Mouse (Mus musculus): Measurements from ENCODE around the gene Ttc28. TPM values are rescaled to one million over a fixed set of nuclear protein-coding genes. Genes with fewer than 3 reads are reported as not detected.

Ttc28 gene
- polyA plus RNA-seq, 1 experiment, result 5.5 TPM

GRCm38 (mm10) chr5:111214890-111215289 lies 335.3 kb downstream of the Ttc28 start:
- TF ChIP-seq CTCF (IDR thresholded peaks at IDR 0.05; ENCODE audit: borderline replicate concordance, insufficient read depth, low read depth, low read length), result no peak

GRCm38 (mm10) chr5:111215722-111216121 lies 336.1 kb downstream of the Ttc28 start:
- TF ChIP-seq CTCF (IDR thresholded peaks at IDR 0.05; ENCODE audit: borderline replicate concordance, insufficient read depth, low read depth, low read length) (no peak), POLR2A (IDR thresholded peaks at IDR 0.05; ENCODE audit: borderline replicate concordance, insufficient read depth, low read length) (no peak)
- Histone ChIP-seq H3K27ac (ENCODE audit: insufficient read depth, low read length) (no peak overlapping the region), H3K4me3 (replicated peaks; ENCODE audit: insufficient read depth, low read depth, low read length) (no peak overlapping the region), H3K27me3 (ENCODE audit: control insufficient read depth, insufficient read depth, low read length) (no peaks in the 10 kb centered on the region), H3K4me1 (ENCODE audit: control insufficient read depth, insufficient read depth, low read length) (peaks cover 9% of the 10 kb centered on the region; the same call in 1 of the 2 replicates)
- DNase-seq, result no peak
- WGBS, result 84% methylated on average over 11 of the region's 11 CpGs

More at GRCm38 (mm10) chr5:111214890-111215289, 335.3 kb downstream of the Ttc28 start:
- Histone ChIP-seq H3K4me1 (ENCODE audit: control insufficient read depth, insufficient read depth, low read length) (peaks cover 4% of the 10 kb centered on the region; the same call in 1 of the 2 replicates), H3K27me3 (ENCODE audit: control insufficient read depth, insufficient read depth, low read length) (no peaks in the 10 kb centered on the region), H3K27ac (ENCODE audit: insufficient read depth, low read length) (no peak overlapping the region), H3K4me3 (replicated peaks; ENCODE audit: insufficient read depth, low read depth, low read length) (no peak overlapping the region)
- WGBS, result 87% methylated on average over 13 of the region's 13 CpGs
- no peak for DNase-seq

- peaks cover 12% of the 10 kb centered on the region; the same call in 1 of the 2 replicates for H3K4me1 ChIP-seq (ENCODE audit: control insufficient read depth, insufficient read depth, low read length)
These were observed 336.6 kb downstream of the Ttc28 start for GRCm38 (mm10) chr5:111216166-111216565.

GRCm38 (mm10) chr5:111217447-111218110 lies 338.0 kb downstream of the Ttc28 start:
- Histone ChIP-seq H3K4me3 (replicated peaks; ENCODE audit: insufficient read depth, low read depth, low read length) (no peak overlapping the region), H3K27ac (ENCODE audit: insufficient read depth, low read length) (no peak overlapping the region), H3K27me3 (ENCODE audit: control insufficient read depth, insufficient read depth, low read length) (no peaks in the 10 kb centered on the region), H3K4me1 (ENCODE audit: control insufficient read depth, insufficient read depth, low read length) (peaks cover 12% of the 10 kb centered on the region; the same call in 1 of the 2 replicates)
- TF ChIP-seq CTCF (IDR thresholded peaks at IDR 0.05; ENCODE audit: borderline replicate concordance, insufficient read depth, low read depth, low read length) (no peak), POLR2A (IDR thresholded peaks at IDR 0.05; ENCODE audit: borderline replicate concordance, insufficient read depth, low read length) (no peak)
- no peak for DNase-seq
- WGBS, result 45% methylated on average over 18 of the region's 18 CpGs

More at GRCm38 (mm10) chr5:111216166-111216565, 336.6 kb downstream of the Ttc28 start:
- no peaks in the 10 kb centered on the region for H3K27me3 ChIP-seq (ENCODE audit: control insufficient read depth, insufficient read depth, low read length)
- TF ChIP-seq POLR2A (IDR thresholded peaks at IDR 0.05; ENCODE audit: borderline replicate concordance, insufficient read depth, low read length) (no peak), CTCF (IDR thresholded peaks at IDR 0.05; ENCODE audit: borderline replicate concordance, insufficient read depth, low read depth, low read length) (no peak)
- 83% methylated on average over 9 of the region's 9 CpGs for WGBS
- no peak for DNase-seq
- no peak overlapping the region for H3K27ac ChIP-seq (ENCODE audit: insufficient read depth, low read length)
- no peak overlapping the region for H3K4me3 ChIP-seq (replicated peaks; ENCODE audit: insufficient read depth, low read depth, low read length)

- Histone ChIP-seq H3K4me1 (ENCODE audit: control insufficient read depth, insufficient read depth, low read length) (peaks cover 12% of the 10 kb centered on the region; the same call in 1 of the 2 replicates), H3K27me3 (ENCODE audit: control insufficient read depth, insufficient read depth, low read length) (no peaks in the 10 kb centered on the region), H3K27ac (ENCODE audit: insufficient read depth, low read length) (no peak overlapping the region), H3K4me3 (replicated peaks; ENCODE audit: insufficient read depth, low read depth, low read length) (no peak overlapping the region)
- WGBS, result 78% methylated on average over 6 of the region's 6 CpGs
- TF ChIP-seq CTCF (IDR thresholded peaks at IDR 0.05; ENCODE audit: borderline replicate concordance, insufficient read depth, low read depth, low read length) (no peak), POLR2A (IDR thresholded peaks at IDR 0.05; ENCODE audit: borderline replicate concordance, insufficient read depth, low read length) (no peak)
- DNase-seq, result no peak
These were observed 338.7 kb downstream of the Ttc28 start for GRCm38 (mm10) chr5:111218111-111218891.

GRCm38 (mm10) chr5:111218998-111219397 lies 339.4 kb downstream of the Ttc28 start:
- Histone ChIP-seq H3K4me3 (replicated peaks; ENCODE audit: insufficient read depth, low read depth, low read length) (no peak overlapping the region), H3K27me3 (ENCODE audit: control insufficient read depth, insufficient read depth, low read length) (no peaks in the 10 kb centered on the region), H3K27ac (ENCODE audit: insufficient read depth, low read length) (no peak overlapping the region), H3K4me1 (ENCODE audit: control insufficient read depth, insufficient read depth, low read length) (peaks cover 12% of the 10 kb centered on the region; the same call in 1 of the 2 replicates)
- DNase-seq, result no peak
- no peak for TF ChIP-seq CTCF (IDR thresholded peaks at IDR 0.05; ENCODE audit: borderline replicate concordance, insufficient read depth, low read depth, low read length)
- TF ChIP-seq POLR2A (IDR thresholded peaks at IDR 0.05; ENCODE audit: borderline replicate concordance, insufficient read depth, low read length), result no peak
- 68% methylated on average over 5 of the region's 5 CpGs for WGBS

- Histone ChIP-seq H3K27me3 (ENCODE audit: control insufficient read depth, insufficient read depth, low read length) (no peaks in the 10 kb centered on the region), H3K4me1 (ENCODE audit: control insufficient read depth, insufficient read depth, low read length) (peaks cover 15% of the 10 kb centered on the region), H3K27ac (ENCODE audit: insufficient read depth, low read length) (no peak overlapping the region), H3K4me3 (replicated peaks; ENCODE audit: insufficient read depth, low read depth, low read length) (no peak overlapping the region)
- DNase-seq, result no peak
- TF ChIP-seq CTCF (IDR thresholded peaks at IDR 0.05; ENCODE audit: borderline replicate concordance, insufficient read depth, low read depth, low read length), result no peak
- no peak for TF ChIP-seq POLR2A (IDR thresholded peaks at IDR 0.05; ENCODE audit: borderline replicate concordance, insufficient read depth, low read length)
- 51% methylated on average over 16 of the region's 16 CpGs for WGBS
These were observed 341.2 kb downstream of the Ttc28 start for GRCm38 (mm10) chr5:111220679-111221380.
